In genomic region chr2:61136926-61137325, GRCm38 (mm10) we compare ENCODE assay signal across 14 mouse cellular contexts.
DNase-seq lines count a peak whose midpoint lies in the region; TF ChIP-seq lines count a peak whose summit lies in the region.
"Had no signal": no experiment of that assay in that cellular context is flagged by ENCODE, and none has a peak within 500 bp of the region (broad histone marks: within the 10 kb centered on the region; RNA-seq: fewer than 3 reads in every experiment).

No protein-coding gene starts in this region.

- TF ChIP-seq CTCF in C2C12 (IDR thresholded peaks at IDR 0.05; ENCODE audit: control insufficient read depth, insufficient read depth, insufficient read length), result no peak

- H3K79me3 ChIP-seq in C2C12 (ENCODE audit: low read depth), result no peaks in the 10 kb centered on the region

- no peaks in the 10 kb centered on the region for H3K27me3 ChIP-seq in C2C12 (ENCODE audit: control insufficient read depth, insufficient read depth, insufficient read length)
- H3K27me3 ChIP-seq: embryonic facial prominence, embryonic 12.5 days; hindbrain, embryonic 12.5 days; limb, embryonic 15.5 days had no signal

- no peaks in the 10 kb centered on the region for H3K79me2 ChIP-seq in C2C12 (ENCODE audit: control insufficient read depth, insufficient read depth)

- intact Hi-C loops in heart, postnatal 14 days (cut with DNase I), result loop anchor here (10.0 kb wide), 1 partner anchor 232 kb away; no protein-coding TSS in a partner anchor
- intact Hi-C loops in left cerebral cortex, postnatal 10 days (cut with DNase I), result no loop called here

- DNase-seq in heart, adult 11 months, result peak; percentile 92
- no peak for DNase-seq in heart, postnatal 14 days
- DNase-seq in R1 (ENCODE audit: low read depth, low spot score), result peak; percentile 9
- DNase-seq in lung, postnatal 14 days, result peak; percentile 32
- DNase-seq in left cerebral cortex, postnatal 10 days (ENCODE audit: extremely low spot score in 1 of 2, low spot score in 2 of 2), result no peak
- no peak for DNase-seq in thymus, postnatal 0 days (ENCODE audit: low spot score)
- DNase-seq in embryo, embryonic 11 days, result no peak
- DNase-seq: cerebellum, adult 18-20 months; kidney, adult 8-10 months had no signal

- H3K36me3 ChIP-seq in C2C12 (ENCODE audit: control insufficient read depth, insufficient read depth), result no peaks in the 10 kb centered on the region
- H3K36me3 ChIP-seq: embryonic facial prominence, embryonic 12.5 days; hindbrain, embryonic 12.5 days; limb, embryonic 15.5 days had no signal

- no peak overlapping the region for H3K4me3 ChIP-seq in C2C12 (ENCODE audit: insufficient read depth, poor library complexity, severe bottlenecking)
- H3K4me3 ChIP-seq: embryonic facial prominence, embryonic 12.5 days; heart, adult 2 months; hindbrain, embryonic 12.5 days; limb, embryonic 15.5 days had no signal

- H3ac ChIP-seq in C2C12 (ENCODE audit: control insufficient read depth, insufficient read length, low read depth), result no peak overlapping the region

TF ChIP-seq in C2C12, 6 proteins besides CTCF, POLR2A, EP300 and RAD21:
- TF ChIP-seq MYOG (IDR thresholded peaks at IDR 0.05; ENCODE audit: control insufficient read depth, extremely low read depth, insufficient read length) (no peak), CEBPB (IDR thresholded peaks at IDR 0.05; ENCODE audit: low read depth) (peak; percentile 78)

Comparison
In these comparisons a context has a peak if more than half of its experiments do, and no peak if none do; other contexts are left out.
1. DNase-seq: peak in heart, adult 11 months (single experiment), R1 (single experiment) and lung, postnatal 14 days (single experiment); none in heart, postnatal 14 days (0 of 2), left cerebral cortex, postnatal 10 days (0 of 2), thymus, postnatal 0 days (single experiment) and embryo, embryonic 11 days (single experiment).